Mouse (Mus musculus): ENCODE measurements around the gene D5Ertd579e. TPM values are rescaled to one million over a fixed set of nuclear protein-coding genes. Genes with fewer than 3 reads are reported as not detected.
A peak's percentile ranks its signal among the peaks of the same experiment; 100 is the strongest.

The D5Ertd579e gene
- polyA plus RNA-seq (2014; fragmentation: Nextera tagmentation; extraction: Ambion mirVana) = 20.7 and 21.5 TPM in 2 replicates

- Histone ChIP-seq H3K27ac (replicated peaks; ENCODE audit: low read depth, low read length) (peak within 1 kb of the TSS; percentile 88), H3K36me3 (ENCODE audit: control insufficient read depth, insufficient read depth, low read length) (peaks cover 13% of the 10 kb centered on the region; the same call in 1 of the 2 replicates), H3K4me3 (ENCODE audit: low read depth, low read length) (peak within 1 kb of the TSS; percentile 89), H3K27me3 (replicated peaks; ENCODE audit: control insufficient read depth, insufficient read depth, low read length) (no peaks in the 10 kb centered on the region), H3K4me2 (ENCODE audit: low read depth, low read length) (peak within 1 kb of the TSS; percentile 83), H3K9ac (ENCODE audit: low read depth, low read length) (peak within 1 kb of the TSS; percentile 93), H3K4me1 (ENCODE audit: control insufficient read depth, insufficient read depth, low read length) (peaks cover 11% of the 10 kb centered on the region; the same call in 1 of the 2 replicates), H3K9me3 (ENCODE audit: control insufficient read depth, low read length) (no peaks in the 10 kb centered on the region)
- peak; percentile 96 for ATAC-seq (ENCODE audit: low read depth)
- peak; percentile 95 for DNase-seq (ENCODE audit: low spot score)
- 0% methylated on average over 14 of the region's 104 CpGs for WGBS
Observed at GRCm38 (mm10) chr5:36695461-36696231, at the start of gene D5Ertd579e. Gene D5Ertd579e (minus strand): TSS chr5:36696024.

- DNase-seq (ENCODE audit: low spot score) (peak; percentile 43), ATAC-seq (ENCODE audit: low read depth) (no peak; the same call in 1 of the 2 replicates)
- Histone ChIP-seq H3K4me2 (ENCODE audit: low read depth, low read length) (peak overlapping the region; percentile 11; the same call in 1 of the 2 replicates), H3K27ac (replicated peaks; ENCODE audit: low read depth, low read length) (no peak overlapping the region), H3K9ac (ENCODE audit: low read depth, low read length) (no peak overlapping the region), H3K4me1 (ENCODE audit: control insufficient read depth, insufficient read depth, low read length) (peaks cover 7% of the 10 kb centered on the region), H3K27me3 (replicated peaks; ENCODE audit: control insufficient read depth, insufficient read depth, low read length) (no peaks in the 10 kb centered on the region), H3K4me3 (ENCODE audit: low read depth, low read length) (no peak overlapping the region), H3K36me3 (ENCODE audit: control insufficient read depth, insufficient read depth, low read length) (no peaks in the 10 kb centered on the region), H3K9me3 (ENCODE audit: control insufficient read depth, low read length) (no peaks in the 10 kb centered on the region)
- WGBS = 43% methylated on average over 16 of the region's 16 CpGs
Observed at GRCm38 (mm10) chr5:36742126-36742848, 46.5 kb upstream of the D5Ertd579e start.

GRCm38 (mm10) chr5:36739829-36740228, 44.0 kb upstream of the D5Ertd579e start:
- Histone ChIP-seq H3K27me3 (replicated peaks; ENCODE audit: control insufficient read depth, insufficient read depth, low read length) (no peaks in the 10 kb centered on the region), H3K4me1 (ENCODE audit: control insufficient read depth, insufficient read depth, low read length) (no peaks in the 10 kb centered on the region), H3K9ac (ENCODE audit: low read depth, low read length) (no peak overlapping the region), H3K4me3 (ENCODE audit: low read depth, low read length) (no peak overlapping the region), H3K27ac (replicated peaks; ENCODE audit: low read depth, low read length) (no peak overlapping the region), H3K9me3 (ENCODE audit: control insufficient read depth, low read length) (no peaks in the 10 kb centered on the region), H3K4me2 (ENCODE audit: low read depth, low read length) (no peak overlapping the region), H3K36me3 (ENCODE audit: control insufficient read depth, insufficient read depth, low read length) (no peaks in the 10 kb centered on the region)
- WGBS = 69% methylated on average over 4 of the region's 4 CpGs
- peak; percentile 25 for DNase-seq (ENCODE audit: low spot score)
- ATAC-seq (ENCODE audit: low read depth) = no peak

- 0 out of 2 replicates have a peak overlapping the region, but pooled peaks have one; percentile 10 for H3K9ac ChIP-seq (ENCODE audit: low read depth, low read length)
- WGBS = 43% methylated on average over 16 of the region's 16 CpGs
Observed at GRCm38 (mm10) chr5:36738799-36739615, 43.2 kb upstream of the D5Ertd579e start.

GRCm38 (mm10) chr5:36737765-36738164, 41.9 kb upstream of the D5Ertd579e start:
- no peak overlapping the region for H3K4me3 ChIP-seq (ENCODE audit: low read depth, low read length)
- no peak overlapping the region for H3K4me2 ChIP-seq (ENCODE audit: low read depth, low read length)
- DNase-seq (ENCODE audit: low spot score) (no peak), ATAC-seq (ENCODE audit: low read depth) (no peak)
- H3K27ac ChIP-seq (replicated peaks; ENCODE audit: low read depth, low read length) = no peak overlapping the region
- no peak overlapping the region for H3K9ac ChIP-seq (ENCODE audit: low read depth, low read length)
- 63% methylated on average over 4 of the region's 4 CpGs for WGBS
- no peaks in the 10 kb centered on the region for H3K4me1 ChIP-seq (ENCODE audit: control insufficient read depth, insufficient read depth, low read length)
- H3K27me3 ChIP-seq (replicated peaks; ENCODE audit: control insufficient read depth, insufficient read depth, low read length) = no peaks in the 10 kb centered on the region
- no peaks in the 10 kb centered on the region for H3K36me3 ChIP-seq (ENCODE audit: control insufficient read depth, insufficient read depth, low read length)
- H3K9me3 ChIP-seq (ENCODE audit: control insufficient read depth, low read length) = no peaks in the 10 kb centered on the region

More at GRCm38 (mm10) chr5:36738799-36739615, 43.2 kb upstream of the D5Ertd579e start:
- Histone ChIP-seq H3K36me3 (ENCODE audit: control insufficient read depth, insufficient read depth, low read length) (no peaks in the 10 kb centered on the region), H3K4me2 (ENCODE audit: low read depth, low read length) (no peak overlapping the region), H3K4me1 (ENCODE audit: control insufficient read depth, insufficient read depth, low read length) (no peaks in the 10 kb centered on the region), H3K27me3 (replicated peaks; ENCODE audit: control insufficient read depth, insufficient read depth, low read length) (no peaks in the 10 kb centered on the region), H3K27ac (replicated peaks; ENCODE audit: low read depth, low read length) (peak overlapping the region; percentile 15; the same call in 1 of the 2 replicates), H3K9me3 (ENCODE audit: control insufficient read depth, low read length) (no peaks in the 10 kb centered on the region), H3K4me3 (ENCODE audit: low read depth, low read length) (no peak overlapping the region)
- ATAC-seq (ENCODE audit: low read depth) = peak; percentile 57; the same call in 1 of the 2 replicates
- no peak for DNase-seq (ENCODE audit: low spot score)

- H3K4me3 ChIP-seq (ENCODE audit: low read depth, low read length) = no peak overlapping the region
- 76% methylated on average over 8 of the region's 8 CpGs for WGBS
Observed at GRCm38 (mm10) chr5:36736009-36736408, 40.2 kb upstream of the D5Ertd579e start.

GRCm38 (mm10) chr5:36735106-36735505, 39.3 kb upstream of the D5Ertd579e start:
- no peaks in the 10 kb centered on the region for H3K9me3 ChIP-seq (ENCODE audit: control insufficient read depth, low read length)
- no peaks in the 10 kb centered on the region for H3K27me3 ChIP-seq (replicated peaks; ENCODE audit: control insufficient read depth, insufficient read depth, low read length)
- H3K4me3 ChIP-seq (ENCODE audit: low read depth, low read length) = no peak overlapping the region
- no peaks in the 10 kb centered on the region for H3K36me3 ChIP-seq (ENCODE audit: control insufficient read depth, insufficient read depth, low read length)
- no peak overlapping the region for H3K4me2 ChIP-seq (ENCODE audit: low read depth, low read length)
- DNase-seq (ENCODE audit: low spot score) (no peak), ATAC-seq (ENCODE audit: low read depth) (no peak)
- 76% methylated on average over 6 of the region's 6 CpGs for WGBS
- H3K4me1 ChIP-seq (ENCODE audit: control insufficient read depth, insufficient read depth, low read length) = no peaks in the 10 kb centered on the region
- no peak overlapping the region for H3K9ac ChIP-seq (ENCODE audit: low read depth, low read length)
- H3K27ac ChIP-seq (replicated peaks; ENCODE audit: low read depth, low read length) = no peak overlapping the region

More at GRCm38 (mm10) chr5:36736009-36736408, 40.2 kb upstream of the D5Ertd579e start:
- Histone ChIP-seq H3K27me3 (replicated peaks; ENCODE audit: control insufficient read depth, insufficient read depth, low read length) (no peaks in the 10 kb centered on the region), H3K4me2 (ENCODE audit: low read depth, low read length) (no peak overlapping the region), H3K9me3 (ENCODE audit: control insufficient read depth, low read length) (no peaks in the 10 kb centered on the region), H3K9ac (ENCODE audit: low read depth, low read length) (no peak overlapping the region), H3K4me1 (ENCODE audit: control insufficient read depth, insufficient read depth, low read length) (no peaks in the 10 kb centered on the region), H3K27ac (replicated peaks; ENCODE audit: low read depth, low read length) (no peak overlapping the region), H3K36me3 (ENCODE audit: control insufficient read depth, insufficient read depth, low read length) (no peaks in the 10 kb centered on the region)
- no peak for ATAC-seq (ENCODE audit: low read depth)
- no peak for DNase-seq (ENCODE audit: low spot score)

- no peaks in the 10 kb centered on the region for H3K4me1 ChIP-seq (ENCODE audit: control insufficient read depth, insufficient read depth, low read length)
- no peak for ATAC-seq (ENCODE audit: low read depth)
- H3K36me3 ChIP-seq (ENCODE audit: control insufficient read depth, insufficient read depth, low read length) = no peaks in the 10 kb centered on the region
- H3K27ac ChIP-seq (replicated peaks; ENCODE audit: low read depth, low read length) = no peak overlapping the region
- H3K27me3 ChIP-seq (replicated peaks; ENCODE audit: control insufficient read depth, insufficient read depth, low read length) = no peaks in the 10 kb centered on the region
- DNase-seq (ENCODE audit: low spot score) = no peak
- no peak overlapping the region for H3K4me3 ChIP-seq (ENCODE audit: low read depth, low read length)
- 69% methylated on average over 3 of the region's 3 CpGs for WGBS
- no peak overlapping the region for H3K9ac ChIP-seq (ENCODE audit: low read depth, low read length)
- H3K4me2 ChIP-seq (ENCODE audit: low read depth, low read length) = no peak overlapping the region
- H3K9me3 ChIP-seq (ENCODE audit: control insufficient read depth, low read length) = no peaks in the 10 kb centered on the region
Observed at GRCm38 (mm10) chr5:36733405-36733804, 37.6 kb upstream of the D5Ertd579e start.

Data from embryonic facial prominence, embryonic 14.5 days (tissue).